Mouse (Mus musculus) cerebellum, adult 2 months (tissue): ENCODE measurements around the gene Xndc1. TPM values are rescaled to one million over a fixed set of nuclear protein-coding genes. Genes with fewer than 3 reads are reported as not detected.
"Not testable (repeated sequence)": the region's sequence is repeated elsewhere in the genome, so short reads cannot be mapped to it uniquely, and the experiment has no call there.

Source experiments
- DNase-seq, 2 experiments: peaks; one replicate each; pipeline ENCODE4 v3.0.0; 2021
- H3K27ac ChIP-seq: fragments of 200-500 bp; 2 replicates; pipeline ENCODE4 v1.5.1; 2012; ENCODE audit warnings: low read length, control low read depth, inconsistent platforms; ENCODE audit not compliant: insufficient read depth
- H3K27me3 ChIP-seq: fragments of 200-500 bp; 2 replicates; pipeline ENCODE4 v1.6.1; 2012; ENCODE audit warnings: inconsistent platforms, mild to moderate bottlenecking, low read length, moderate library complexity; ENCODE audit not compliant: control insufficient read depth, insufficient read depth
- H3K4me1 ChIP-seq: fragments of 200-500 bp; 2 replicates; pipeline ENCODE4 v1.6.1; 2011; ENCODE audit warnings: low read length; ENCODE audit not compliant: control insufficient read depth, insufficient read depth
- H3K4me3 ChIP-seq: fragments of 200-500 bp; replicated peaks from 2 replicates; pipeline ENCODE3; 2011; ENCODE audit warnings: mild to moderate bottlenecking, low read depth, low read length, control low read depth; ENCODE audit not compliant: insufficient read depth
- CTCF ChIP-seq: fragments of 200-500 bp; IDR thresholded peaks from 2 replicates; pipeline ENCODE4 v1.5.1; 2011; ENCODE audit warnings: low read depth, mild to moderate bottlenecking, control low read depth, low read length, moderate library complexity, borderline replicate concordance; ENCODE audit not compliant: insufficient read depth
- POLR2A ChIP-seq: fragments of 200-500 bp; IDR thresholded peaks from 2 replicates; pipeline ENCODE4 v1.6.1; 2011; ENCODE audit warnings: low read length, control low read depth, borderline replicate concordance; ENCODE audit not compliant: insufficient read depth
- WGBS: fragments of 180-500 bp; shearing (Covaris S2); methylation state at CpG from one replicate; pipeline ENCODE4 v1.1.7; 2018; 5-methylcytosine and 5-hydroxymethylcytosine counted together
- polyA plus RNA-seq: library from polyadenylated mRNA; depleted of rRNA; stranded (reverse); fragments of >200 nt; gene quantifications from 2 replicates; pipeline ENCODE4 v1.2.3, GENCODE M21; 2012; rRNA removed

The Xndc1 gene
- 48.8 and 48.9 TPM in 2 replicates for polyA plus RNA-seq

- TF ChIP-seq CTCF = no peak
- peak; percentile 78 for TF ChIP-seq POLR2A
- peak within 1 kb of the TSS; percentile 72 for H3K4me3 ChIP-seq
- H3K27me3 ChIP-seq = no peaks in the 10 kb centered on the region
- peak within 1 kb of the TSS; percentile 57 for H3K27ac ChIP-seq
- no peaks in the 10 kb centered on the region; the same call in 1 of the 2 replicates for H3K4me1 ChIP-seq
- under 1% methylated on average over 56 of the region's 56 CpGs for WGBS
- DNase-seq = peak; percentile 94
Measured at GRCm38 (mm10) chr7:102065046-102065891, at the start of gene Xndc1, which contains the start of the genes Rnf121 and Xntrpc. Gene Xndc1 (plus strand): TSS chr7:102065511. Gene Rnf121 (minus strand): TSS chr7:102065469. Gene Xntrpc (plus strand): TSS chr7:102065713.

- Histone ChIP-seq H3K27ac (no peak overlapping the region), H3K4me1 (peaks cover 18% of the 10 kb centered on the region), H3K4me3 (no peak overlapping the region), H3K27me3 (no peaks in the 10 kb centered on the region)
- WGBS = 52% methylated on average over 4 of the region's 4 CpGs
- no peak for DNase-seq
- TF ChIP-seq CTCF (no peak), POLR2A (no peak)
Measured at GRCm38 (mm10) chr7:102016936-102017335, 48.4 kb upstream of the Xndc1 start.

GRCm38 (mm10) chr7:102017452-102017851, 47.9 kb upstream of the Xndc1 start:
- WGBS = 54% methylated on average over 5 of the region's 5 CpGs
- TF ChIP-seq POLR2A = no peak
- no peak for TF ChIP-seq CTCF
- H3K4me1 ChIP-seq = peaks cover 16% of the 10 kb centered on the region
- H3K27me3 ChIP-seq = no peaks in the 10 kb centered on the region
- H3K27ac ChIP-seq = peak overlapping the region; percentile 28; the same call in 1 of the 2 replicates
- DNase-seq = no peak
- no peak overlapping the region for H3K4me3 ChIP-seq

GRCm38 (mm10) chr7:102018034-102018433, 47.3 kb upstream of the Xndc1 start:
- Histone ChIP-seq H3K4me3 (no peak overlapping the region), H3K4me1 (peaks cover 16% of the 10 kb centered on the region), H3K27ac (peak overlapping the region; percentile 66), H3K27me3 (no peaks in the 10 kb centered on the region)
- peak in 1 of 2 experiments; percentile 53 for DNase-seq
- WGBS = 6% methylated on average over 7 of the region's 7 CpGs
- TF ChIP-seq POLR2A (no peak), CTCF (no peak)

DNA sequence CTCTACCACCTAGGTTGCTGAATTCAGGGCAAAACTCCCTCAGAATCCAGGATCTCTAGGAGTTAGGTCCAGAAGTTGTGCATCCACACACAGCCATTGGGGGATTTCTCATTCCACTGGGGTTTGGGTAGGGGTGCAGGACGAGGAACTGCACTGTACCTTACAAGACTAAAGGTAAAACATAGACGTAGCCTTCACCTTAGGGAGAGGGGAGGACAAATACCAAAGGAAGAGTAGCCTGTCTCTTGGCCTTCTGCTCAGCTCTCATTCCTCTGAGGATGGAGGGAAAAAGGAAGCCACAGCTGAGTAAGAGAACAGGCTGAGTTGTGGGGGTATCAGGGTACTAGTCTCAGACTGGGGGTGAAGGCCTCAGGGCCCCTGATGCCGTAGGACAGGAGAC, 46.7 kb upstream of the Xndc1 start, which contains the start of gene Il18bp:
Gene Il18bp, minus strand, starts transcription at position 101 of the 400 bp plus-strand sequence.
- TF ChIP-seq CTCF (no peak), POLR2A (no peak)
- no peaks in the 10 kb centered on the region for H3K27me3 ChIP-seq
- peak within 1 kb of the TSS; percentile 66 for H3K27ac ChIP-seq
- H3K4me1 ChIP-seq = peaks cover 16% of the 10 kb centered on the region
- DNase-seq = no peak
- WGBS = 68% methylated on average over 3 of the region's 3 CpGs
- no peak within 1 kb of the TSS for H3K4me3 ChIP-seq

DNA sequence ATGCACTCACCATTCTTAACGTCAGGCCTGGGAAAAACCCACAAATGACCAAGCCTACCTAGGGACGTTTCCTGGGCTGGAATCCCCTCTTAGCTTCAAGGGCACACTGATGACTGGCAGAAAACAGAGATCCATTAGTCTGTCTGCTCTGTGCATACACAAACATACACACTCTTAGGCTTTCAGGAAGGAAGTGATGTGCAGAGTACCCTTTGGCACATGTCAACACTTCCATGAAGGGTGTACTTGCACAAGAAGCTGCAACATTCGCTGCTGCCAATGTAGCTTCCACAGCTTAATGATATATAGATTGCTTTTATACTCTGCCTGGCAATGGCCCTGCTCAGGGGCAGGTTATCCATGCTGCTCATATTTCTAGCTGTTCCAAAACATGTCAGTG, 45.9 kb upstream of the Xndc1 start:
- WGBS = 77% methylated on average over 3 of the region's 3 CpGs
- TF ChIP-seq CTCF (no peak), POLR2A (no peak)

DNA sequence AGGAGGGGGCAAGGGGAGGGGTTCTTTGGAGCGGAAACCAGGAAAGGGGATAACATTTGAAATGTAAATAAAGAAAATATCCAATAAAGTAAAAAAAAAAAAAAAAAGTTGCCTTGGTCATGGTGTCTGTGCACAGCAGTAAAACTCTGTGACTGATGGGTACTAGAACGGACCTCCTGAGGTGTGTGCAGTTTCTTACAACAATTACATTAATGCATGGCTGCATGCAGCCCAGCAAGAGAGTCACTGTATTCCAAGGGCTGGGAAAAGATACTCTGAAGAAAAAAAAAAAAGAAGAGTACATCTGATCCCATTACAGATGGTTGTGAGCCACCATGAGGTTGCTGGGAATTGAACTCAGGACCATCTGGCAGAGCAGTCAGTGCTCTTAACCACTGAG, 44.4 kb upstream of the Xndc1 start:
- DNase-seq, H3K4me3 ChIP-seq, H3K27me3 ChIP-seq, H3K27ac ChIP-seq: not testable (repeated sequence)
- 97% methylated on average over 2 of the region's 2 CpGs for WGBS
- peaks cover 16% of the 10 kb centered on the region for H3K4me1 ChIP-seq

More for the DNA sequence above, 45.9 kb upstream of the Xndc1 start:
- no peak overlapping the region for H3K27ac ChIP-seq
- peaks cover 16% of the 10 kb centered on the region for H3K4me1 ChIP-seq
- H3K4me3 ChIP-seq = no peak overlapping the region
- no peaks in the 10 kb centered on the region for H3K27me3 ChIP-seq
- no peak for DNase-seq

DNA sequence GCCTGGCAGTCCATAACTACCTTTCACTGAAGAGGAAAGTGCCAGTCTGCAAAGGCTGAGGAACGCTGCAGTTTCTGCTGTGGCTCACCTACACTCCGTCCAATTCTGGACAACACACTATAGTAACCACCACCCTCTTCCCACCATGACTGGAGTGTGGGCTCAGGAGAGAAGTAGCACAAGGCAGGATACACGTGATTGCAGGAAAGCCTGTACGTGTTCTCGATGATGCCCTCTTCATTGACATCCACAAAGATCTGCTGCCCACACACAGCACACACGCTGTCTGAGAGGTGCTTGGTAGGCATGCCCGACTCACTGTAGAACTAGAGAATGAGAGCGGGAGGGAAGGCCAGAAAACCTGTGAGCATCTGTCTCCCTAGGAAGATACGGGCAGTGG, 41.5 kb upstream of the Xndc1 start:
- 94% methylated on average over 9 of the region's 9 CpGs for WGBS
- Histone ChIP-seq H3K4me3 (no peak overlapping the region), H3K27ac (no peak overlapping the region), H3K27me3 (no peaks in the 10 kb centered on the region), H3K4me1 (peaks cover 6% of the 10 kb centered on the region; the same call in 1 of the 2 replicates)
- no peak for DNase-seq
- no peak for TF ChIP-seq POLR2A
- no peak for TF ChIP-seq CTCF
